Mouse (Mus musculus): ENCODE measurements at regions not wholly inside any gene's neighbourhood (a gene's known extent, or its start where the extent isn't known, plus 50 kb on each side); places are given as distances from the start of the nearest gene placed in this dataset.

- no peak for TF ChIP-seq POLR2A (IDR thresholded peaks at IDR 0.05; ENCODE audit: borderline replicate concordance, insufficient read depth, low read length)
- TF ChIP-seq CTCF (IDR thresholded peaks at IDR 0.05; ENCODE audit: borderline replicate concordance, insufficient read depth, low read depth, low read length), result no peak
Measured at GRCm38 (mm10) chr13:29049730-29050129, 96.2 kb upstream of the Sox4 start.
